Mouse (Mus musculus) ovary, postnatal 14 days (tissue): ENCODE data around the gene Arhgap45.

Source experiments
- DNase-seq: peaks from one replicate; pipeline ENCODE4 v3.0.0; 2022; ENCODE audit warnings: low spot score

The Arhgap45 gene

DNA sequence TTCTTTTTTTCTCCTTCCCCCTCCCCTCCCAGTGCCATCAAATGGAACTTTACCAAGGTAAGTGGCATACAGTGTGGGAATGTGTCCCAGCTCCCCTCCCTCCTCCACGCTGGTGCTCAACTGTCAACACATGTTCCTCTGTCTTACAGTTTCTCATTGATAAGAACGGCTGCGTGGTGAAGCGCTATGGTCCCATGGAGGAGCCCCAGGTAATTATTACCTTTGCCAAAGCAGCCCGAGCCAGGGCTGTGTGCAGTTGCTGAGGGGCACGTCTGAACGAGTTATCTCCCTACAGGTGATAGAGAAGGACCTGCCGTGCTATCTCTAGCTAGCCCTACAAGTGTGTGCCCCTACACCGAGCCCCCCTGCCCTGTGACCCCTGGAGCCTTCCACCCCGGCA is 39.4 kb downstream of the Arhgap45 start:
- DNase-seq = no peak

DNA sequence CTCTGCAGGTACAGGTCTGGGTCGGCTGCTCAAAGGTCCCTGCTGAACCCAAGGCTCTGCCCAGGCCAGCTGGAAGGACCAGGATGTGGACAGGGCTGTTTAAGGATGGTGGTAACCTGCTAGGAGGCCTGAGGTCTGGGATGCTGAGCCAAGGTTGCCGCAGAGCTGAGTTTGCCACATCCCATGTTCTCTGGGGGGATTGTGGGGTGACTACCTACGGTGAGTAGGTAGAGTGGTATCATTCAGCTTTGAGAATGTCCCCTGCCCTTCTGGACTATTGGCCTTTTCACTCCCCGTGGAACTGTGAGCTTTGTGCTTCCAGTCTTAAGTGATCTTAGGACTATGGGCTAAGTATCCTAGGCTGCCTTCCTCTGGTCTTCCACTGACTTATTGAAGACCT is 40.1 kb downstream of the Arhgap45 start:
- no peak for DNase-seq

DNA sequence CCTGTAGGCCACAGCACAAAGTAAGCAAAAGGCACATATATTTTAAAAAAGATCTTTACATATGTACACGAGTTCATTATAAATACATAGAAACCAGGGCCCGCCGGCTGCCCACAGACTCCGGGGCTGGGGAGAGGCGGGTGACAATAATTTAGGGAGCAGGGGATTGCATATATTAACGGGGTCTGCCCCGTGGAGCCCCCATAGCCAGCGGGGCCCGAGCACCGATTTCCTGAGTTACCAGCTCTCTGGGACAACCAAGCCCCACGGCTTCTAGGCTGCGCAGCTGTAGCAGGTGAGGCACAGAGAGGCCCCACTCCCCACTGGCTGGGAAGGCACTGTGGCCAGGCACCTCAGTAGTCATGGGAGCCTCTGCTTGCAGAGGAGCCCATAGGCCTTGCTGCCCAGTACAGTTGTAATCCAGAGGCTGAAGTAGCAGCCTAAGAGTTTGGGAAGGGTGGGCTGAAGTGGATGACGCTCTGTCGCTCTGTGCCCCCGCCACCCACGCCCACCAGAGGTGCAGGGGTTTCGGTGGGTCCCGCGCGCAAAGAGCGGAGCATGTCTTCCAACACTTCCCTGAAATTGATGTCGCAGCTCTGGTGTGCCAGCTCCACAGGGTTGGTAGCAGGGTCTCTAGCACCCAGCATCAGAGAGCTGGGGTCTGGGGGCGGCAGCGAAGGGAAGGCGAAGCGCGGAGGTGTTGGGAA is 40.7 kb downstream of the Arhgap45 start:
- no peak for DNase-seq

DNA sequence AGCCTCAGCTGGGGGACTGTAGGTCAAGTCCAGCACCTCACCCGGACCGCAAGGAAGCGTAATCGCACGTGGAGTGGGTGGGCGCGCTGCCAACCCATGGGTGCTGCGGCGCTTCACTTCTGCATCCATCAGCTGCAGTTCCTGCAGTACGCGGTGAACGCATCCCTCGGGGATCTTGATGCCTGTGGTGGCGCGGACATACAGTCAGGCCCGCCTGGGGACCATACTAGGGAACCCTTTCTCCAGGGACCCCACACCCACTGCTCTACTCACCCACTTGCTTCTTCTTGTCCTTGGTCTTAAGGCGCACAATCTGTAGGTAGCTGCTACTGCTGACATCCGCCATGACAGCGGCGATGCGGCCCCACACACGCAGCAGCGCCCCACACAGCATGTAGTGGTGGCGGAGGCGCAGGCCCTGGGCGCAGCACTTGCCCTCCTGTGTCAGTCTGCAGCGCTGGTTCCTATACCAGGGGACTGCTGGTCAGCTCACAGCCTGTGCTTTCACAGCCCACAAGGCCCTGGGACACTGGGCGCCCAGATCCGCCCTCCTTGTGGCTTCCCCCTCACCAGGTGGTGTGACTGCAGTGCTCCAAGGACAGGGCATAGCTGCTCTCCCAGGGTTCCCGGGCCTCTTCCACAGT is 41.4 kb downstream of the Arhgap45 start:
- no peak for DNase-seq

DNA sequence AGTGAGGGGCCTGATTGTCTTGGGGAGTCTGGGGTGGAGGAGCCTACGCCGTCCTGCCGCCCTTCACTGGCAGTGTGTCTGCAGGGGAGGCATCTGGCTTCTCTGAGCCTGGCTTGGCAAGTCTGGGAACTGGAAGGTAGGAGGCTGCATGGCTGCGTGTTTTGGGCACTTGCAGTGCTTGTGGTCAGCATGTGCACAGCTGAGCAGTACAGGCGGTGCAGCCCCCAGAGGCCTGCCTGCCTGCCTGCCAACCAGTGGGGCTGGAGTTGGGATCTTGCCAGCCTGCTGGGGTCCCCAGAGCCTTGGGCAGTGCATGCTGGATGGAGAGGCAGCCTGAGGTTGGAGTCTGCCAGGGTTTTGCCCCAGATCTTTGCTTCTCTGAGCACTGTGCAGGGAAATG is 46.7 kb downstream of the Arhgap45 start:
- no peak for DNase-seq

DNA sequence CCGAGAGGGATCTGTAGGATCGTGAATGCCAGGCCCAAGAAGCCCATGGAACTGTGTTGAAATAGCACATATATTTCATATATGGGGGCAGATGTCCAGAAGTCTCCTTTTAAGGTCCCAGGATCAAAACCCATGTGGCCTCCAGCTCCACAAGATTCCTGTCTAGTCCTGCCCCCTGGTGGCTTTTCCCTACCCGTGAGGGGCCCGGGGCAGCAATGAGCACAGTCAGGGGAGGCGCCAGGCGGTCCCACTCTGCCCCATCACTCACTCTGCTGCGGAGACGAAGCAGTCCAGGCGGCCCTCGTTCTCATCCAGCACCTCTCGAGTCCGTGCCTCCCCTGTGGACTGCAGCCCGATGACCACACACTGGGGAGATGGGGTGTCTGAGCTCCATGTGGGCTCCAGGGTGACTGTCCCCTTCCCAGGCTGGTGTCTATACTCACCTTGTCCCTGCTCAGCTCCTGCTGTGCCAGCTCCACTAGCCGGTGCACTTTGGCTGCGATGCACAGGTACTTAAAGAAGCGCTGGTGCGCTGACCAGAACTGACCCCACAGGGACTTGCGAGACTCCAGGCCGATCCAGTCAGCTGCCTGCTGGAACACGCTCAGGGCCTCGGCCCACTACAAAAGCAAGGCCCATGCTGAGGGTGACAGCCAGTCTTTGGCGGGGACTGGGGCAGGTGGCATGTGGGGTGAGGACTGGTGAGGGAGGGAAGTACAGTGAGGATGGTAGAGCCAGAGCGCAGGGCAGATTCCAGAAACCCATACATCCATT is 47.6 kb downstream of the Arhgap45 start:
- DNase-seq = no peak

DNA sequence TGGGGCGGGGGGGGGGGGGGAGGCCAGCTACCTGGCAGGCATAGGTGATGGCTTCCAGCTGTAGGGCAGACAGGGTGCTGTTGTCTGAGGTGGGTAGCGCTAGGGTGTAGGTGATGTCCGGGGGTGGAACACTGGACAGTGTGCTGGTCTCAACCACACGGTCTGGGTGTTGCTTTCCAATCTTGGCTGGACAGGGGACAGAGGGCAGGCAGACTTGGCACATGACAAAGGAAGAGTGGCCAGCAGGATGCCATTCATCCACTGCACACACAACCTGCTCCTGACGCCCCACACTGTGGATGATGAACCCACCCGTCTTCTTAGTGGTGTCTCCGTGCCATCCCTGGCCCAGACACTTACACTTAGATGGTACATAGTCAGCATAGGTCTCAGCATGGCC is 52.8 kb downstream of the Arhgap45 start:
- no peak for DNase-seq

DNA sequence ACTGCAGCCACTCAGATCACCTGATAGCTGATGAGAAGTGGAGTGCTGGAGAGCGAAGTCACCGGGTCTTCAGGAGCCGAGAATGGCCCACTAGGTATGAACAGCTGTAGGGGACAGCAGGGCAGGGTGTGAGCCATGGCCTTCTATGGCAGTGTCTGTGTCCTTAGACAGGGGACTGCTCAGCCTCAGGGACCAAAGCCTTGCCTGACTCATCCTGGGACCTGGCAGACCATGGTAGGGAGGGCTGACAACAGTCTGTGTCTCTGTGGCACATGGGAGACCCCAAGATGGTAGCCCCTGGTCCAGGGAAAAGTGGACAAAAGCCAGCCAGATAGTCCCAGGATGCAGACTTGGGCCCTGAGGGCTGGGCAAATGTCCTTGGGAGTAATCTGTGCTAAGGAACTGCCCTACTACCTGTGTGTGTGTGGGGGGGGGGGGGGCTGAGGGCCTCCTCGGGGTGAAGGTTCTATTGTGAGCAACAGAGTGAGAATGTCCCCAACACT is 53.5 kb downstream of the Arhgap45 start:
- DNase-seq = no peak

DNA sequence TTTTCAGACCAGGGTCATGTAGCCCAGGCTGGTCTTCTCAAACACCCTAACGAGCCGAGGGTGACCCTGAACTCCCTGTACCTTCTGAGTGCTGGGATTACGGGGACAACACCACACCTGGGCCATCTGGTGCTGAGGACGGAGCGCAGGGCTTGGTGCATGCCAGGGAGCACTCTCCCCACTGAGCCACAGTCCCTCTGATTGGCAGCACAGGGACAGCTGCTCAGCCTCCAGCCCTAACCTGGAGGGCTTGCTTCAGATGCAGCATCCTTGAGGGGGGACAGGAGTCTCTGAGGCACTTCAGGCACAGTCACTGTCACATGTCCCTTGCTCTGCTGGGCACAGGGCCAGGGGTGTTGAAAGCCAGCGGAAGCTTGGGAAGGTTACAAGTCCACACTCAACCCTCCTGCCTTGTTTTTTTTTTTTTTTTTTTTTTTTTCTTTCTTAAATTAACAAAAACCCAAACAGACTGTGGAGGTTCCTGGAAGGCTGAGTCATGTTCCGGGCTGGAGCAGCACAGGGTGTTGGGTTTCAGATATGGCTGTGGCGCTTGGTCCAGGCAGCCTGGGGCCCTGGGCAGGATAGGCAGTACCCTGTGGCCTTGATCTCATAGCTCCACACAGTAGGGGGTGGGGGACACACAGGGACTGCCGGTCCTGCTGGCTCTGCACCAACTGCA is 54.5 kb downstream of the Arhgap45 start:
- DNase-seq = peak; percentile 55

DNA sequence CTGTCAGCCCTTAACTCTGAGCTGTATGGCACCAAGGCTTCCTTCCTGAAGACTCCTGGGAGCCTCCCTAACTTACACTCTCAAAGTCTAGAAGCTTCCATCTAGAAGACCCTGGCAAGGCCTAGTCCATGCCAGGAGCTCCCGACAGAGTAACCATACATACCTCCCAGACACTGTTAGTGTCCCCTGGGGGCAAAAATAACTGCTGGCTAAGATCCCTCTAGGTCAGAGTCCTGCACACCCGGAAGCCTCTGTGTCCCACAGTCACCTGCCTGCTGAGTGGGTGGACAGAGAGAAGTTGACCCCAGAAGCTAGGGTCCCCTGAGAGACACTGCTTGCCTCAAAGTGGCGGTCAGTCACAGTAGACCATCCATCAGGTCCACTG is 55.1 kb downstream of the Arhgap45 start:
- no peak for DNase-seq

DNA sequence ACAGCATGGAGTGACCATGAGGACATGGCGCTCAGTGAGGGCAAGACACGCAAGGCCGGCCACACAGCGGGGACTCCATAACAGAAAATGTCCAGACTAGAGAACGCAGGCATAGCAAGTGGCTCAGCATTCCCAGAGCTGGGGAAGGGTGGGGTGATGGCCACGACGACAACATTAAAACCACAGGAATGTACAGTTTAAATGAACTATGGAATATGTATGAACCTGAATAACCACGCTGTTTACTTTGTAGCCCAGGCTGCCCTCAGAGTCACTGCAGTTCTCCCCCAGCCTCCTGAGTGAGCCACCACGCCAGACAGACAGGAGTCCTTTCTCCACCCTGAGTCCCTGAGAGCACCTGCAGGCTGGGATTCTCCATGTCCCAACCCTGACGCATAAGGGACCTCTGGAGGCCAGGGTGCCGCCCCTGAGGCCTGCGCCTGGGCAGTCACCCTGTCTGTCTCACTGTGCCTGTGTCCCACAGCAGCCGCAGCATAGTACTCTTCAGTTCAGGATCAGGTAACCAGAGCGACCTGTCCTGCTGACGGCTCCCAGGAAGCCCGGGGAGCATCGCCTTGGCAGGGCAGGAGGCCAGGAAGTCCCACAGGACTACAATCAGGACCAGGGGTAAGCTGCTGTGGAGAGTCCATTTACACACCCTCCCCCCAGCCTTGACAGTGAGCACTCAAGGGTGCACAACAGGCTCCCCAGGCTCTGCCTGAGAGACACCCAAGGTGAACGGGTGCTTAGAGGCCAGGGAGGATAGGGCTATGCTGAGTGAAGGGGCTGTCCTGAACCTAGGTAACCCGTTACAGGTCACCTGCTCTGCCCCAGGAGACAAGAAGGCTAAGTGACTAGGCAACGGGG is 56.4 kb downstream of the Arhgap45 start:
- DNase-seq = no peak

DNA sequence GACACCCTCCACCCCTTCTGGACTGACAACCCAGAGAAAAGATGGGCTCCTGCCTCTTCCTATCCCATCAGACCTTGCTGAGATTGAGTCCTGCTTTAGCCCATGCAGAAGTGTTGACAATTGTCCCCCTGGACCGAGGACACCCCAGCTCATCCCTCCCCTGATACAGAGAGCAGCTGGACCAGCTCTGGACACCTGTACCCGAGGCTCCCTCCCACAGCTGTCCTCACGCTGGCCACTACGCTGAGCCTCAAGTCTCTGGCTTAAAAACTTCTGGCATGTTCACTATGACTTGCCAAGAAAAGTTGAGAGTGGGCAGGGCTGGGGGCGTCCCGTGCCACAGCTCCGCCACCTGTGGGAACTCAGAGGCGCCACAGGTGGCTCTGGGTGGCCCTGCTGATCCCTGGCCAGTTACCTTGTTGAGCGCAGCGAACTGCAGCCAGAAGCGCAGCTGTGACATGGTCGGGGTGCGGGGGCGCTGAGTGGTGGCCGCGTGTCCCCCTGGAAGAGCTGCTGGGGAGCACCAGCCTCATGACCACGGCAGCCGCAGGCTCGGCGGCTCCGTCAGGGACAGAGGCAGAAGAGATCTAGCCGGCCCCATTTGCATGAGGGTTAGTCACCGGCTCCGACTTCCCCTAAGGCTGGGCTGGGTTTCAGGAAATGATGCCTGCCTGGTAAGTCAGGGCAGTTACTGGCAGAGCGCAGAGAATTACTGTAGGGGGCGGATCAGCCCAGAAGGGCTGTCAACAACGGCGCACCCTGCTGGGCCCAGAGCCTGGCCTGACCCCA is 58.6 kb downstream of the Arhgap45 start:
- peak; percentile 29 for DNase-seq

DNA sequence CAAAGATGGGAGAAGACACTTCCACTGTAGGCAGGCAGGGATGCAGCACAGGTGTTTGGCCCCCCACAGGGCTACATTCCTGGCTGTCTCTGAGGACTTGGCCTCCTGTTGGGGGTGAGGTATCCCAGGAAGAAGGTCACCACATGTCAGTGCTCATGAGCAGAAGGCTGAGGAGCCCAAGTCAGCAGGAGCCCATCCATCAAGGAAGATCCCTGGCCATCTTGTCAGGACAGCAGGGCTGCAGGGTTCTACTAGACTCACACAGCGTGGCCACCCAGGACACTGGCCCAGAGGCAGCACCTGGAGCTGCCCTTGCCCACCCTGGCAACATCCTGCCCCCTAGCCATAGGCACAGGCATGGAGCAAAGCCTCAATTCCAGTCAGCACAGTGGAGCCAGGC is 59.5 kb downstream of the Arhgap45 start:
- DNase-seq = no peak

DNA sequence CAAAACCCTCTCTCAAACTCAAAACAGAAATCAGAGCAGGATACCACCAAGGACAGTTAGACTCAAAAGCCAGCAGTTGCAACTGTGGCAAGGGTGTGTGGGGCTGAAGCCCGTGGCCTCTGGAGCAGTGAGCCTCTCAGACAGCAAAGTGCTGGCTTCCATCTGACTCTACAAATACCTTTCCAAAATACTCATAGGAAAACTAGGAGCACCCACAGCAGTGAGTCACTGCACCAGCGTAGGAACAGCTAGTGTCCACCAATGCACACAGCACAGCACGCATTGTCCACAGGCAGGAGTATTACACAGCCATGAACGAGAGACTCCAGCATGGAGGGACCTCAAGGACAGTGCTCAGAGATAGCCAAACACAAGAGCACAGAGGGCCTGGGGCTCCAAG is 59.9 kb downstream of the Arhgap45 start:
- DNase-seq = no peak

DNA sequence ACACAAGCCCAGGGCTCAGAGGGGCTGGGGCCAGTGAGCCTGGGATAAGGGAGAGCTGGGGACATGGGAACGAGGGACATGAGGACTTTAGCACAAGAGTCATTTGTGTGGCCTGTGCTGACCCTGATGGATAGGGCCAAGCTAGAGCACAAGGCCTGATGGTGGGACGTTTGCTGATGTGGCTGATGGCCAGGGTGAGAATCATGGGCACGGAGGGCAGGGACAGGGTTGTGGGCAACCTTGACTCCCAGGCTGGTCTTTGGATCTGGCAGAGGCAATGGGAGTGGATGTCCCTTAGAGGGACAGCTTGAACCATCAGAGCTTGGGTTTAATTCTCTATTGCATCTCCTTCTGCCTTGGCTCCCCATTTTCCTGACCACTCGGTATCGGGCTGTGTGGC is 60.9 kb downstream of the Arhgap45 start:
- no peak for DNase-seq

DNA sequence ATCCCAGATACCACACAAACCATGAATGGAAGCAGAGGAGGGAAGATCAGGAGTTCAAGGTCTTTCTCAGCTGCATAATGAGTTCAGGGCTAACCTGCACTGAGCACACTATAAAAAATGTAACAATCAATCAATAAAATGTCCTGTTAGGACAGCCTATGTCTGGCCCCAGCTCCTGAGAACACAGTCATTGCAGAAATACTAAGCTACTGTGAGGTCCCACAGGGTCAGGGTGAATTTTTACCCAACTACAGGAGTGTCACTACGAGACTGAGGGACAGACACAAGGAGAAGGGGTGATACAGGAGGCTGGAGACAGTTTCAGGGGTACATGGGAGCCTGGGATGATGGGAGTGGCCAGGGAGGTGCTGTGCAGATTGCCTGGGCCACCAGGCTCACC is 61.9 kb downstream of the Arhgap45 start:
- DNase-seq = no peak

DNA sequence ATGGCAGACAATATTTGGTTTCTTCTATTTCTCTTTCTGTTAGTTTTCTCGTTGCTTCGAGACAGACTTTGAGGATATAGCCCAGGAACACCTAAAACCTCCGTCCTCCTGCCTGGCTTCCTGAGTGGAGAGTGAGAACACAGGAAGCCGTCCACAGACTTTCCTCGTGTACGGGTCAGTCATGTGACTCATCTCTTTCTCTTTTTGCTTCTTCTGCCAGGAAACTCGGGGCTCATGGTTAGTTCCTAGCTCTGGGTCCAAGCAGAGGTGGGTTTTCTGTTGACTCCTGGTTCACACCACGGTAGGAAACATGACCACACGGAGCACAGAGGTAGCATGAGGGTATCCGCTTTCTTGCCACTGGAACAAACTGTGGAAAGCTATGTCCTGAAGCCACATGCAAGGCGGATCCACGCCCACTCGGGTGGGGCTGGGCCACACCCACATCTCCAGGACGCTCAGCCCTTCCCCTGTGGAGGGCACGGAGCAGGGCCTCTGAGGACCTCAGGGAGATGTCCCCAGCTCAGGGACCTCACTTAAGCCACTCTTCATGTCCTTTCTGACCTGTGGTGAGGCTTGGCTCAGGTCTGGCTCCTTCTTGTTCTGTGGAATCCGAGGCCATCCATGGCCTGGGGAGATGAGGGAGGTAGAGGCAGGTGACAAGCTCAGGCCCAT is 64.1 kb downstream of the Arhgap45 start:
- DNase-seq = no peak
